Mouse (Mus musculus) testis, postnatal 14 days (tissue): Measurements from ENCODE around the gene Cav3.

Experiments used
- DNase-seq: peaks from one replicate; pipeline ENCODE4 v3.0.0; 2021; ENCODE audit warnings: low spot score

Cav3 gene

DNA sequence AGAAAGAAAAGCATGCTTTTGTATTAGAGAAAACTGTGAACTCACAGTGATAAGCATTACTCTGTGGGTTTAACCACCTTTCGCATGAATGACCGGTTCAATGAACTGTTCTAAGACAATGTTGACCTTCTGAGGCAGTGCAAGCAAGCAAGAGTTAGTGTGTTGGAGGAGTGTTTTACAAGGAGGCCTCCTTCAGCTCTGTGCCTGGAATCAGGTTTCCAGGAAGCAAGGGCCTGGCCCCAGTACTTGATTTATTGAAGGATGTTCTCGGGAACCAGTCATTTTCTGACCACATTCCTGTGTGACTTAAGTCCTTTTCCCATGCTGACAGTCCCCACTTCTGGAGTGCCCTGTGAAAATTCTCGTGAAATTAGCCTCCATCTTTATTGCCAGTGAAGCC, 35.9 kb downstream of the Cav3 start:
- DNase-seq, result no peak

DNA sequence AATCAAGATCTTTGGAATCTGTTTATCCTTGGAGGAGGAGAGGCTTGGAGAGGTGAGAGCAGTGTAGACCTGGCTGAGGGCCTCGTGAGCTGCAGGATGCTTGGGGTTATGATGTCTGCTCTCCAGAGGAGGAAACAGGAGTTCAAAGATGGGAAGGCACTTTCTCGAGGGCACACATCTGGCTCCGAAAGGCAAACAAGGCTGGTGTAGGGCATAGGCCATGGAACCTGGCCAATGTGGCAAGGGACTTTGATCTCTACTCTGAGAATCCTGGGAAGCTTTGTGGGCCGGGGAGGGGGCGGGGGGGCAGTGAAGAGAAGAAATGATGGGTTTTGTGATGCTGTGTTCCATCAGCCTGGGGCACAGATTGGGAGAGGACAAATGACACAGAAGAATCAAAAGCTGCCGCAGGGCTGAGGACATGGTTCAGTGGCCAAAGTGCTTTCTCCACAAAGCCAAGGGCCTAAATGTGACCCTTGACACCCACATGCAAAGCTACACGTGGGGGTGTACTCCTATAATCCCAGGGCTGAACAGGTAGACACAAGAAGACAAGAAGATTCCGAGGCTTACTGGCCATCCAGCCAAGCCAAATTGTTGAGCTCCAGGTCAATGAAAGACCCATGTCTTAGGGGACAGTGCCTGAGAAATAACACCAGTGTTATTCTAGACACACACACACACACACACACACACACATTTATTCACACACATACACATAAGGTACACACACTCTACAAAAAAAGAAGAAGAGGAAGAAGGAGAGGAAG, 37.2 kb downstream of the Cav3 start:
- DNase-seq, result no peak

DNA sequence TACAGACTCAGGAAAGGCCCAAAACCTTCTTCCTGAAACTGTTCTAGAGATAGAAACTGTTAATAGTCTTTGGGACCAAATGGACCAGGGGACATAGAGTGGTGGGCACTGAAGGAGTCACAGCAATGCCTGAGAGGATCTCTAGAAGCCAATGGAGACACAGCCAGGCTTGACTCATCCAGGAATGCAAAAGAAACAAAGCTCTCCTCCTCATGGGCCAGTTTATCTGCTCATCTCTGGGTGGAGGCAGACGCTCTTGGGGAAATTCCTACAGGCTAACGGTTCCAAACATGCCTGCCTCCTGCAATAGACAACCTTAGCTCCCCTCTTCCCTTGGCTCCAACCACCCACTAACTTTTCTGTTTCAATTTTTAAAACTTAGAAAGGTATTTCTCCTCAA, 38.2 kb downstream of the Cav3 start:
- DNase-seq, result no peak

DNA sequence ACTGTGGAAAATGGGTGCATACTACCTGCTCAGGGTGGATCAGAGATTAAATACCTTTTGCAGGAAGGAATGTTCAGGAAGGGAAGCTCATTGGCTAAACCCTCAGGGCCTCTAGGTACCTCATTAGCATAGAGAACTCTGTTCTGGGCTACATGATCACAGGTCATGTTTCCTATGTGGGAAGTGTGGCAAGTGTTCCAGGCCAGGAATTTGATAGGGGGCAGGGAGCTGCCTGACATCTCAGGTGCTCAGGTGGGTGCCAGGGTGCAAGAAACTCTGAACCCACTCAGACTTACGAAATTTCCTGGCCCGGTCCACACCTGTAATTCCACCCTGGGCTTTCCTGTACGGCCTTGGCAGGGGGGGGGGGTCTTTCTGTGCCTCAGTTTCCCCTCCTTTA, 39.4 kb downstream of the Cav3 start:
- no peak for DNase-seq

DNA sequence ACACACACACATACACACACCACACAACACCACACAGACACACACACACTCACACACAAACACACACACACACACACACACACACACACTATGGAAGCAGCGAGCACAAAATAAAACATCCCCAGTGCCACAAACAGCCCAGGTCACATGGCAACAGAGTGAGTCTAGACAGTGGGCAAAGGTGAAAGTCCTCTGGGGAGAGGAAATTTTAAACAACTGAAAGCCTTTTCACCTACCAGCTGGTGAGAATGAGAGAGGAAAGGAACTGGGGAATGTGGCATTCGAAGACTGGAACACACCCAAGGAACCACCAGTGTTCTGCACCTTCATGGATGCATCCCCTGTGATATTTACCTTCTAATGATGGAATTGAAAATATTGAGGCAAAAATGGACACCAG, 40.2 kb downstream of the Cav3 start:
- DNase-seq, result no peak

DNA sequence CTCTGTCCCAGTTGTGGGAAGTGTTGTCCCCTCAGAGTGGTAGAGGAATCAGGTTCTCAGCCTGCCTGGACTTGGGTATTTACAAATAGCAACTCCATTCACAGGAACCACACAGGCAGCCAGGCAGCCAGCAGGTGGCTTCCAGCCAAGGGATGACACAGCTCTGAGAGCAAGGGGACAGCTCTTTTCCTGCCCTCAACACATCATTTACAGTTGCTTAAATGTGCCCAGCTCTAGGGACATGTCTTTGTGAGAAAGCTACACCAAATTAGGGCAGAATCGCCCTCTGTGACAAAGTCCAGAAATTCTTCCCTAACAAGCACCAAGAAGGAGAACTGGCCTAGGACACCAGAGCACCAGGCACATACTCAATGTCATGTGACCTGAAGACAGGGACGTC, 41.9 kb downstream of the Cav3 start:
- DNase-seq, result no peak

DNA sequence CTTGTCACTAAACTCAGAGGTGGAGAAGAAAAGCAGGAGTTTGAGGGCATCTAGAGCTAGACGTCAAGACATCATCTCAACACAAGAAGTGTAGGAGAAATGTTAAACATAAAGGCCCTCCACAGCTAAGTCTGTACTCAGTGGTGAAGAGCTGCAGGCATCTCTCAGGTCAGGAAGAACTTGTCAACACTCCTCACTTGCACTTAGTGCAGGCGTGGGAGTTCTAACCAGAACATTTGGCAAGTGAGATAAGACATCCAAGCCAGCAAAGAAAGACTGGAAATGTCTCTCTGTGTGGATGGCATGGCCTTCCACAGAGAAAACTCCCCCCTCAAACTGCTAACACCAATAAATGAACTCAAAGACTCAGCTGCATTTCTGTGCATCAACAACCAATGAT, 48.3 kb downstream of the Cav3 start:
- no peak for DNase-seq

DNA sequence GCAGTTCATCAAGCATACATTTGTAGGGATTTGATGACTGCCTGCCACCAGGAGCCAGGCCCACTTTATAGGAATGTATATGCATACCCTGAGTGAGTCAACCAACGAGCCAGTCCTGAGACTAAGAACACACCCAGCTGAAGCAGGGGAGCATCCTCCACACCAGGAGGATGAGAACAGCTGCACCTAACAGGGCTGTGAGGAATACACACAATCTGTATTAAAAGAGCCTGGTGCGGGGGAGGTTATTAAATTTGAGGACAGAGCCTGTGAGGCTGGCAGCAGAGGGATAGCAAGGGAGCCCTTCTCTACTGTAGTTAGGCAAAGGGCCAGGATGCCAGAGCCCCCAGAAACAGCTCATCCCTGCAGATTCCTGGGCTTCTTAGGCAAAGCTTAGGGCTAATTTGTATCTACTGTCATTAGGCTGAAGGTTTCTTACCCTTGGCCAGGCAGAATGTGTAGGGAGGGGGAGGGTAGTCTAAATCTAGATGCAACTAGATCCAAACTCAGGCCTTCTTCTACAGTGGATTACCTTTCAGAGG, 50.4 kb downstream of the Cav3 start:
- DNase-seq, result no peak

DNA sequence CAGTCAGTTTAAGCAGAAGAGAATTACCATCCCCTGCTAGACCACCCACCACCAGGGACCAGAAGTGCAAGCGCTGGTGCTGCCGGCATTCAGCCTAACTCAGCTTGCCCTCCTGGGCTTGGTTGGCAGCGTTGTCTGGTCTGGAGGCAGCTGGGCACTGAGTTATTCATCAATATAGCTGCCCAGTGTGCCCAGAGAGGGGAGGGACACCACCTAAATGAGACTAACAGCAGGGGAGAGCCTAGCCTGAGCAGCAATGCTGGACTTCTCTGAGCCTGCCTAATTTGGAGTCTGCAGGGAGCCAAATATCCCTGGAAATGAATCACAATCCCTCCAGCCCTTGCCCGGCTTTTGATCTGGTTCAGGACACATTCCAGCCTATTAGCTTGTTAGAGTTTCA, 51.0 kb downstream of the Cav3 start:
- DNase-seq, result no peak

DNA sequence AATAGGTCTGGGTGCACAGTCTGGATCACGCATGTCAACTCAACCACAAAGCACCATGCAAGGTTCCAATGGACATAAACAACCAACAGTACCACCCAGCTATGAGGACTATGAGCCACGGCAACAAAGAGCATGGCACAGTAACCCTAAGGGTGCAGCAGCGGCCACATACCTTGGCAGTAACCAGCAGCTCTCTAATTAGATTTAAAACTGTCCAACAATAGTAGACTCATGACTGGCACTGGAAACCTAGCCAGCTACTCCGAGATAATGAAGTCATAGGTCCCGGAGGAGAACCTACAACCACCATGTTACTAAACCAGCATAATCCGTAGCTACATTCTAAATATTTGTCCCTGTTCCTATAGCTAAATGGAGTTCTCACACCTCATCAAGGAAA, 55.3 kb downstream of the Cav3 start:
- DNase-seq, result no peak

DNA sequence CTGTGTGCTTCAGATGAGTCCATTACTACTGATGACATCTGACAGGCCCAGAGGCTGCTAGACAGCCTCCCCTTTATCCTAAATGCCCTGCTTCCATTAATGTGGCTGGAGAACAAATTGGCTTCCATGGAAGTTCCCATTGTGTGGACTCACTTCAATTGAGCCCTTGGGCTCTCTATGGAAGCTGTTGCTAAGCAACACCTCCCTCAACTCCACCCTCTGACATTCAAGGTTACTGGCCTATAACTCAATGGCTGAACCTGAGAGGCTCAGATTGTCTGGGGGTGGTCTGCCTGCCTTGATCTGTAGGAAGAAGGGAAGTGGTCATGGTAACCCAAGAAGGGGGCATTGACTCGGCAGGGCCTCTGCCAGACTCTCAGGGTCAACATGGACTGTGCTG, 57.2 kb downstream of the Cav3 start:
- DNase-seq, result no peak

DNA sequence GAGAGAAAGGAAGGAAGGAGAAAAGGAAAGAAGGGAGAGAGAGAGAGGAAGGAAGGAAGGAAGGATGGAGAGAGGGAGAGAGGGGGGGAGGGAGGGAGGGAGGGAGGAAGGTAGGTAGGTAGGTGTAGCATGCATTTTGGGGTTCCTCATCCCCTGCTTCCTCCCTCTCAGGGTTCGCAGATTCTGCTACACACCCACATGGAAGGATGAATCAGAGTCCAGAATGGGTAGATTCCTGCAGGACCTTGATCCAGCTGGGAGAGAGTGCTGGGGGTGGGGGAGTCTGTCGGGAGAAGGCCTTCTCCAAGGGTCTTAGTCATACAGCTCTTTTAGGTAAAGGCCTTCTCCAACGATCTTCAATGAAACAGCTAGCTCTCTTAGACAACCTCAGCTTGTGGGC, 58.3 kb downstream of the Cav3 start:
- no peak for DNase-seq

DNA sequence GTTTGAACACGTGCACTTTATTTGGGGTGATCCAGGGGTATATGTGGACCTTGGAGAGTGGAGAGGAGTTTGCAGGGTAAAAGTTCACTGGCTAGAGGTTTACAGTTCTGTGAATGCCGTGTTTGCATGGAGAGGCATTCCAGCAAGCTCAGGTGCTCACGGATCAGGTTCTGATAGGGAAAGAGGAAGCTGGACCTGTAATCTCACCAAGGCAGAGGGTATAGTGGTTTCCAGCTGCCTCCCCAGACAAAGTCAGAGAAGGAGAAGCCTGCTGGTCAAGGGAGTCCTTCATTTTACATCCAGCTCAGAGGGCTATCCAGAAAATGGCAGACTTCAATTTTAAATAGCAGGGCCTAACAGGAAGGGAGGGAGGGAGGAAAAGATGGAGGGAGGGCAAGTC, 58.7 kb downstream of the Cav3 start:
- DNase-seq, result no peak
